Mouse (Mus musculus): ENCODE data around the gene Pias1.

The Pias1 gene

DNA sequence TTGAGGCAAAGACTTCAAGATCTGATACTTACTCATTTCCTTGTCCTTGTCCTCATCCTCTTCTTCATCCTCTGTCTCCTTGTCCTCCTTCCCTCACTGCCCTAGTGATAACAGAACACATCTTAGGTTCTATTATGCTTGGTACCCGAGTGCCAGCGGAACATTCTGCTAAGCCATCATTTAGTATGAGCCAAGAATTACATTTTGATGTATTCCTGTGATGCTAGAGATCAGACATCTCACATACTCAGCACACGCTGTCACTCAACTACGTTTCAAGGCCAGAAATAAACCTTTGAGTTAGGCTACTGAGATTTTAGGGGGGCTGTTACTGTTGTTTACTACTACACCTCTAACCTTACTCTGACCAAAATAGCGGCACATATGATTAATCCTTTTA lies at the start of gene Pias1:
Pias1 (minus strand) TSS at position 101 of the 400 bp plus-strand sequence.
- DNase-seq (ENCODE audit: low read depth) = no peak

DNA sequence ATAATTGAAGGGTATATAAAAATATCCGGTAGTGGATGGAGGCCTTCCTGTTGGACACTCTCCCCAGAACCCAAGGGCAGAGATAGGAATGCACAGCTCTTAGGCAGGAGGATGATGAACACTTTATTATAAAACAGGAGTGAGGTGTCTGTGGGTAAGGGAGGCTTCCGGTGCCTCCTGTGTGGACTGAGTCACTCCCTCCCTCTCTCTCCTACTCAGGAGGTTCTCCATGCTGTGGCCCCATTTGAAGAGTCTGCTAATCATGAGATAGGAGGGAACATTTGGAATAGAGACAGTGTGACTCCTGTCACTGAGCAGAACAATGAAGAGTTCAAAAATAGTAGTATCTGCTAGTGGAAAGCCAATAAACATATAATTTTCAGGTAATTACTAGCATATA lies 47.7 kb upstream of the Pias1 start:
- no peak for DNase-seq (ENCODE audit: low read depth)

DNA sequence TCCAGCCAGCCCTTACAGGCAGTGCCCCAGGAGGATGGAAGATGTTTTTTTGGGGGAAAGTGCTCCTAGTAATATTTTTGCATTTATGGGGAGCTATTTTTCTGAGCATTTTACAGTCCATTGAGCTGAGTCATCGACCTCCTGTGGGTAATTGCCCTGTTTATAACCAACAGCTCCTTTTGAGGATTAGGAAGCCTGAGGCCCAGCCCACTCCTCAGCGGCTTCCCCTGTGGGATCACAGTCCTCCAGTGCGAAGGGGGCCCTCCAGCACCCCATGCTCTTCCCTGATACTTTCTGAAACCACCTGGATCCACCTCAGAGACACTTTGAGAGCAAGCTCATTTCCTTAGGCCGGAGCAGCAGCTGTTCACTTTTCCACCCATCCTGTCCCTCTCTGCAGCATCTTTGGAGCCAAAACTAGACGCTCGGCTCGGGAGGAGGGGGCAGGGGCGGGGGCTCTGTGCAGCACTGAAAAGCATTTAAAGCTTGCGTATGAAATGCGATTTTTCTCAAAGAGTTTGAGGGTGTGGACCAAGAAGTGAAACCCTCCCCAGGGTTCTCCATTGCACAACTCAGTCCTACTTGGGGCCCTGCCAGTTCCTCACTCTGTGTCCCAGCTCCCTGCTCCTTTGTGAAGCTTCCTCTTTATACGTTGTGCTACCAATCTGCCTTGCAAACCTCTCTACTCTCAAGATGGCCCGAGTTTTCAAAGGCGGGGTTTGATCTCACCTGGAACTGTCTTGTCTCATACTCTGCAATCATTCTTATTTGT lies 43.5 kb upstream of the Pias1 start:
- no peak for DNase-seq (ENCODE audit: low read depth)

DNA sequence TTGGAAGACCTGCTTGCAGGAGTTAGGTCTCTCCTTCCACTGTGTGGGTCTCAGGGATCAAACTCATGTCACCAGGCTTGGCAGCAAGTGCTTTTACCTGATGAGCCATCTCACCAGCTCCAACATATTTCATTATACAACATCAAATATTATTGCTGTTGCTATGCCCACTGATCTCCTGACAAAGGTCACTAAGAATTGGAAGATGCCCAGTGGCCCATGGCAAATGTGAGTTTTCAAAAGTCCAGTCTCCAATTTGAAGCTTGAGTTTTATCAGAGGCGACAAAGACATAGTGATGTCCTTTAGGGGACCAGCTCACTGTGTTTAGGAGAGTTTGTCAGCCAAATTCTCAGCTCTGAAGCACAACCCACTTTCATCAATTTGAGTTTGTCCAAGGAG lies 34.8 kb upstream of the Pias1 start:
- DNase-seq (ENCODE audit: low read depth) = no peak

DNA sequence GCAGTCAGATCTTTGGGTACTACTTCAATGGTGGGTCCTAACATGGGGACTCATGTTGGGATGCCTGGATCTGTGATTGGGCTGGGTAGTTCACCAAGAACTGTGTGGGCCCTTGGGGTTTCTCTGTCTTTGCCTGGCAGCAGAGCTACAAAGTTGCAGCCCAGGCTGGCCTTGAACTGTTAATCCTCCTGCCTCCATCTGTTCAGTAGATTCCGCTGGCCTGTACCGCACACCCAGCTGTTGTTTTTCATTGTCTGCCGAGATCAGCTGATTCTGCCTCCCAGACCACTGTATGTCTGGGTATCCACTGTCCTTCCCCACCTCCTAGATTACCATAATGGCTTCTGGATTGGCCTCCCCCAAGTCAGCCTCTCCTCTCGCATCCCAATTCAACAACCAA lies 19.6 kb upstream of the Pias1 start:
- no peak for DNase-seq (ENCODE audit: low read depth)

DNA sequence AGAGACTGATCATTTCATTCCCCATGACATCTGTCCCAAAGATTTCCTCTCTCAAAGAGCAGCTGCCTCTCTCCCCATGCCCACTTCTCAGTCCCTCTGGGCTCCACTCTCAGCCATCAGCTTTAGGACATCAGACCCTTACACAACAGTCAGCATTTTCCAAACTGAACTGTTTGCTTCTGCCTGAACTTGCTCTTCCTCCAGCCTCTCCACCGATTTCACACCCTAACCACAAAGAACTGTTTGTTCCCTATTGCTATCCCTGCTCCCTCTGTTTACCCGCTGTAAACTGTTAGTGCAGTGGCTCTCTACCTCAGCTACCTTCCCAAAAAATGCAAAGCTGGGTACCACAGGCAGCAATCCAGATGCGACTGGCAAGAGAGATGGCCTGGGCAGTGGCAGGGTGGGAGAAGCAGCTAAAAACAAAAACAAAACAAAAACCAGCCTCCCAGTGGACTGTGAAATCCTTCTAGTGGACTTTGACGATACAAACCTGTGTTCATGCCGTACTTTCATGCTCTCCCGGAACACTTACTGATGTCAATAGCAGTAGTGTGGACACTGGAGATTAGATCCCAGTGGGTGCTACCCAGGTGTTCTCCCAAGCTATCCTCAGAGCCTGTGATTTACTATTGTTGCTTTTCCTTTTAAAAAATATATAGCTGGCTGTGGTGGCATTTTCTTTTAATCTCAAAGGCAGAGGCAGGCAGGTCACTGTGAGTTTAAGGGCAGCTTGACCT lies 18.5 kb upstream of the Pias1 start:
- DNase-seq (ENCODE audit: low read depth) = no peak

DNA sequence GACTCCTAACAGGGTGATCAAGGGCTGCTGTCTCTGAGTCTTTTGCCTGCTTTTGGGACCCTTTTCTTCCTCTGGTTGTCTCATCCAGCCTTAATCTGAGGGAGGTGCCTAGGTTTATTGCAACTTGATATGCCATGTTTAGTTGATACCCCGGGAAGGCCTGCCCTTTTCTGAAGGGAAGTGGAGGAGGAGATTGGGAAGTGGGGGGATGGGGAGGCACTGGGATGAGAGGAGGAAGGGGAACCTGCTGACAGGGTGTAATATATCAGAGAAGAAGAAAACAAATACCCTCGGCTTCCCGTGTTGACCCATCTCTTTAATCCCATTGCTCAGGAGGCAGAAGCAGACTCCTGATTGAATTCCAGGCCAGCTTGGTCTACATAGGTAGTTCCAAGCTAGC lies 10.8 kb upstream of the Pias1 start:
- no peak for DNase-seq (ENCODE audit: low read depth)

DNA sequence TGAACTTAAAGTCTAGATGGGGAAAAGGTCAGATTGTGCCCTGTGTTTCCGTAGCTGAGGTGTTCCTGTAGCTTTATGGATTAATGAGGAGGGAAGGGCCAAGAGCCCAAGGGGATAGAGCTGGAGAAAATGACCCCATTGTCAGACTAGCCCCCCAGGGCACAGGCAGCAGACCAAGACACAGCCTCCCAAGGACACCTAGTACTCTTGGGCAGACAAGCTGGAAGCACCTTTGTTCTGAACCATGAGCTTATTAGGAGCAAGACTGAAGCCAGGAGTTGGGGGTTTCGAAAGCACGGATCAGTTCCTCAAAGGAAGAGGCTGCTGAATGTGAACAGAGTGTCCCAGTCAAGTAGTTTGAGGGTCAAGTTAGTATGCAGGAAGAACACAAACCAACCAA lies 9.9 kb upstream of the Pias1 start:
- DNase-seq (ENCODE audit: low read depth) = no peak

DNA sequence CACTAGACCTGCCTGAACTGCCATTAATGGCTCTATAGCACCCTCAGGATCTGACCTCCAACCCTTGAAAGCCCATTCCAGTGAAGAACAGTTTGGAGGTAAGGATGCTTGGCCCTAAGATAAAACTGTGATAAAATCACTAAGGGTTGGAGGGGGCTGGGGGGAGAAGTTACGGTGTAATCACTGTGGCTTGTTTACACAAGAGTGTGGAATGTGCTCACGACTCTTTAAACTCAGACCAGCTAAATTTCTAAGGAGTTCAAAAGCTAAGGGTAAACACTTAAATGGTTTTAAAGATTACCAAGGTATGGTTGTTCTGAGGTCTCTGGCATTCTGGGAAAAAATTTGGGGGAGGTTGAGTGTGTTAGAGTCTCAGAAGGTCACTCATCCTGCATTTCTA lies 7.5 kb upstream of the Pias1 start:
- no peak for DNase-seq (ENCODE audit: low read depth)

DNA sequence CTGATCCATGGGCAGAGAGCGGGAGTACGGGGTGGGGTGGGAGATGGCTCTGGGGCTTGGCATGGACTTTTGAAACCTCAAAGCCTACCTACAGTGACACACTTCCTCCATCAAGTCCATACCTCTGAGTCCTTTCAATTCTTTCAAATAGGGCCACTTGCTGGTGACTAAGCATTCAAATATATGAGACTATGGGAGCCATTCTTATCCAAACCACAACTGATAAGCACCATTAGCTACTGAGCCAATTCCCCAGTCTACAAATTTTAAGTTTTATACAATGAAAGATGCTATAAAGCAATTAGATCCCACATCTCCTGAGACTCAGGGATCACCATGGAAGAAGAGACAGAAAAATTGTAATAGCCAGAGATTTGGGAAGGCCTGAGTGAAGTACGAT lies 2.4 kb upstream of the Pias1 start:
- DNase-seq (ENCODE audit: low read depth) = no peak

DNA sequence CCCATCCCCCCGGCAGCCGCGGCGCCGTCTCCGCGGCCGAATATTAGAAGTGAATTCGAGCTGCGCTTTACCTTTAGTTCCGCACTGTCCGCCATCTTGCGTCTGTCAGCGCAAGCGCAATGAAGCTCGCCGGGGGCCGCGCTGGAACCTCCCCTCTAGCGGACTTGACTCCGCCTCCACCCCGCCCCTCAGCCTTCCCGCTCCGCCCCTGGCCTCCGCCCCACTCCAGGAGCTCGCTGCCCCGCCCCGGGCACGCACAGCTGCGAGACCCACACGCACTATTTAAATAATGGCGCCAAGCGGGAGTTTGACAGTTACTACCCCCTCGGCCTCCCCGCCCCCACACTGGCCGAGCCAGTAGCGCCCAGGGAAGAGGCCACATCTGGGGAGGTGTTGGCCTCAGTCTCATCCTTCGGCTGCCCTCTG lies 6.9 kb downstream of the Pias1 start:
- DNase-seq (ENCODE audit: low read depth) = peak; percentile 98

DNA sequence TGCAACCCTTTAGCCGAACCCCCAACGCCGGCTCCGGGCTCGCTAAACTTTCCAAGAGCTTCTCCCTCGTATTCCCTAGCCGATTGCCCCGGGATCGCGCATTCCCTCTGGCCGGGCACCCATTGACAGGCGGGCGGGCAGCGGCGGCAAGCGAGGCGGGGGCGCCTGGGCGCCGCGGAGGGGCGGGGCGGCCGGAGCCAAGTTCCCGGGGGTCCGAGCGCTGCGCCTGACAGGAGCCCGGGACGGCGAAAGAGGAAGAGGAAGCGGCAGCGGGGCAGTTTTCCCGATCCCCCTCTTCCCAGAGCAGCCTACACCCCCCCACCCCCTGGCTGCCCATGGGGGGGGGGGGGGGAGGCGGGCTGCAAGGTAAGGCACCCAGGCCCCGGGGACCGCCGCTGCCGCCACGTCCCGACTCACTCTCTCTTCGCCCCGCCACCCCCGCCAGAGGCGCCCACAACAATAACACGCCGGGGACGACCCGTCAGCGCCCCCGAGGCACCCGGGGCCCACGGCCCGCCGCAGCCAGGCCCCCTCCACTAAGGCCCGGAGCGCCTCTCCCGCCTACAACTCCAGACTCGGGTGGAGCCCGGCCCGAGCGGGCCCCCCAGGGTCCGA lies 7.5 kb downstream of the Pias1 start:
- no peak for DNase-seq (ENCODE audit: low read depth)

DNA sequence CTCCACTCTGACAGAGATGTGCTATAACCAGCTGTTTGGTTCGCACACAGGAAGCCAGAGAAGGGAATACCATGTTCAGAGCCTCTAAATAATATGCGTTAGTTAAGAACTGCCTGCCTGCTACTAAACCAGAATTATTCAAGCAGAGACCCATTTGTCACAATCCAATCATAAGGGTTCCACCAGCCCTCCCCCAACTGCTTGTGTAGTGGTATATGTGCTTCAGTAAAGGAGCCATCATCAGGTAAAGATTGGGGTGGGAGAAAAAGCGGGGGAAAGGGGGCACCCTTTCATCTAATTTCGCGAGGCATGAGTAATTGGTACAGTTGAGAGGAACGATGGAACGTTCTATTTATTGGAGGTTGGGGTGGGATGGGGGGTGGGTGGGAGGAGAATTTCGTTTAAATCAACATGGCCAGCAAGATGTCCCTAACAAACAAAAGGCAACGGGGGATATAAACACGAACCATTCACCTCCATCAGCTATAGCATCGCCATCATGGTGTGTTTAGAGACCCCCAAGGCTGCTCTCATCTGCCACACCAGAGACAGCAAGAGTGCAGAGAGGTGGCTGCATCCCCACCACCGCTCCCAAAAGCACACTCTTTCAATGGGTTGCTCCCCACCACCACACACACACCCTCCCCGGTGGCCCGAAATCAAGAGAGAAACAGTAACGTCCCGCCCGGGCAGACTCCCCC lies 8.1 kb downstream of the Pias1 start:
- DNase-seq (ENCODE audit: low read depth) = peak; percentile 36

DNA sequence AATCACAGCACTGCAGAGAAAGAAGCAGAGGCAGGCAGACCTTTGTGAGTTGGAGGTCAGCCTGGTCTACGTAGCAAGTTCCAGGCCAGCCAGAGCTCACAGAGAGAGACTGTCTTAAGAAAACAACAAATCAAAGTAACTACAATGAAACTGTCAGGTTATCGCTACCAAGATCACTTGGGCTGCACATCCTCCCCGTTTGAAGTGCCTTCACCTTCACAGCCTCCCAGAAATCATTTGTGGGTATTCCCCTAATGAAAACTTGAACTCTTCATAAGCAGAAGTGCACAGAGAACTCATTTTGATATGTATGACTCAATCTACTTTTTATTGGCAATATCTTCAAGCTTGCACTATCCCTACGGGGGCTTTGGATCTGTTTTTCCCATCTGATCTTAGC lies 10.6 kb downstream of the Pias1 start:
- peak; percentile 73 for DNase-seq (ENCODE audit: low read depth)

DNA sequence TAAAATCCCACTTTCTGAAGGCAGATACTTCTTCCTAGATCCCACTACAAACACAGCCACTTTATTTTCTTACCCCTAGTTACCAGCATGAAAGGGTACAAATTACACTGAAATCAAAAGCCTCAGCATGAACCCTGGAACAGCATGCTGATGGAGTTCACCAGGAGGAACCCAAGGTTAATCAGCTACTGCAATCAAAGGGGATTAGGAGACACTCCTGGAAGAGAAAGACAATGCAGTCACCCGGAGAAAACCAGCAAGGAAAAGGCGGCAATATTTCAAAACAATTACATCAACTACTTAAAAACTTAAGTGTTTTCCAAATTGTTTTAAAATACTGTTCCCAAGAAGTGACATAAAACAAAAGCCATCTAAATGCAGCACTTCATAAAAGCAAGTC lies 11.9 kb downstream of the Pias1 start:
- DNase-seq (ENCODE audit: low read depth) = no peak

DNA sequence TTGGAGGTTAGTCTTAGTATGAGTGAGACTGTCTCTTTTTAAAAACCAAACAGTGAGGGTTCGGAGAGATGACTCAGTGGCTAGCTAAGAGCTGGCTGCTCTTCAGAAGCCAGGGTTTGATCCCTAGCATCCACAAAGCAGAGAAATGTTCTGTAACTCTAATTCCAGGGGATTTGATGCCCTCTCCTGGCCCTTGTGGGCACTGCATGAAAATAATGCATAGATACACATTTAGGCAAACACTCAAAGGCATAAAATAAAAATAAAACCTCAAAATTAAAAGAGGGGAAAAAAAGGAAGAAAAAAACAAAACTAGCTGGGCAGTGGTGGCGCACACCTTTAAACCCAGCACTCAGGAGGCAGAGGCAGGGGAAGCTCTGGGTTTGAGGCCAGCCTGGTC lies 13.3 kb downstream of the Pias1 start:
- peak; percentile 69 for DNase-seq (ENCODE audit: low read depth)

DNA sequence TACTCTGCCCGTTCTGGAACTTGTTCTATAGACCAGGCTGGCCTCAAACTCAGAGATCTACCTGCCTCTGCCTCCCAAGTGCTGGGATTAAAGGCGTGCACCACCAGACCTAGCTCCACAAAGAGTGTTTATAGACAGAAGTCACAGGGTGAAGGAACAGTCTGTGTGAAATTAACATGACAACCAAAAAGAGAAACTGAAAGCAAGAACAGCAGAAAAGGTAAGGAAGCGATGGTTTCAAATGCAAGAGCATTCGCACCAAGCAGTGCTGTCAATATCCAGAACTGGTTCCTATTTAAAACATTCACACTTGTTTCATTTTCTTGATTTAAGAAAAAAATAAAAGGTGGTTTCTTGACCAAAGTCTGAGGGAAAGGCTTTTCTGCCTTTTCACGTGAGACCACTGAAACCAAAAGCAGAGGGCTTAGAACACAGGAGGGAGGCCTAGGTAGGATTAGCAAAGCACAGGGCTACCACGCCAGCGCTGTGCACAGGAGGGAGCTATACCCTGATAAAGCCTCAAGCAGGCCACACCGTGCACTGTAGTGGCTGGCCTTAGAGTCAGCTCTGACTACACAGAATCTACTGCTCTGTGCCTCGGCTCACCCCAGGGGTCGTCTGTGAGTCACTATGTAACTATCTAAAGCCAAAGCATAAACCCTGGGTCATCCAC lies 15.5 kb downstream of the Pias1 start:
- DNase-seq (ENCODE audit: low read depth) = peak; percentile 80

DNA sequence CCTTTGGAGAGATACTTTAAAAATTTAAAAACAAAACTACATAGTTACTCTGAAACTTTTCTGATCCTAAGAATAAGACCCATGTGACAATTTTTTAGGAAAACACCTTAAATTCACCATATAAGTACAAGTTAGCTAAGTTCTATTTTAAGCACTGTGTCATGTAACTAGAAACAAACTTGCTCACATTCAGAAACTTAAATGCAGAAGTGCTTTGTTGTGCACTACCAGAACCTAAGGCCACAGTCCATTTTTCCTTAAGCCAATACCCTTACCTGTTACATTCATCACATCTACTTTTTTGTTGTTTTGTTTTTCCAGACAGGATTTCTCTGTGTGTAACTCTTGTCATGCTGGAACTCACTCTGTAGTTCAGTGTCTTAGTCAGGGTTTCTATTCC lies 17.4 kb downstream of the Pias1 start:
- DNase-seq (ENCODE audit: low read depth) = no peak

DNA sequence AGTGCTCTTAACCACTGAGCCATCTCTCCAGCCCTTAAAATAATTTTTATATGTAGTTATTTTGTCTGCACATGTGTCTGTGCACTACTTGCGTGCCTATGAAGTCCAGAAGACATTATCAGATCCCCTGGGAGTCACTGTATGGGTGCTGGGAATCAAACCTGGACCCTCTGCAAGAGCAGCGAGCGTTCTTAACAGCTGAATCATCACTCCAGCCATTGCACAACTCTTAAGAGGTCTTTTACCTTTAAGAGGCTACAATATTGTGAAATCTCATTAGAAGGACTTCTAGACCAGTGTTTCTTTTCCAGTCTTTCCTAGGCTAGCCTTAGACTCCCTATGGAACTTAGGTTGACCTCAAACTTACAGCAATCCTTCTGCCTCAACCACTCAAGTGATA lies 21.7 kb downstream of the Pias1 start:
- no peak for DNase-seq (ENCODE audit: low read depth)

DNA sequence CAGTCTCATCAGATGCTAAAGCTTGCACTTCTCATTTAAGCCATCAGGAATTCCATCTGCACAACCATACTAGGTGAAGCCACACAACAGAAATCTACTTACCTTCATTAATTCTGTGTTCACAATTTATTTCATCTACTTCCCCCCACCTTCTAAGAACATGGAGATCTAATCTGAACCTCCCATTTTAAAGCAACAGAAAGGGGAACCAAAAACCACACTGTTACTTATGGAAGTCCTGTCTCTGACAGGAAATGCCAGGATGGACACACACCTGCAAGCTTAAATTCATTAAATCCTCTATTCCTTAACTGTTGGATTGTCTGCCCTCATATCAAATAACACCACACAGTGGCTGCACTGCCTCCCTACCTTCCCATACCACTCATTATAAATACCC lies 35.0 kb downstream of the Pias1 start:
- DNase-seq (ENCODE audit: low read depth) = no peak

DNA sequence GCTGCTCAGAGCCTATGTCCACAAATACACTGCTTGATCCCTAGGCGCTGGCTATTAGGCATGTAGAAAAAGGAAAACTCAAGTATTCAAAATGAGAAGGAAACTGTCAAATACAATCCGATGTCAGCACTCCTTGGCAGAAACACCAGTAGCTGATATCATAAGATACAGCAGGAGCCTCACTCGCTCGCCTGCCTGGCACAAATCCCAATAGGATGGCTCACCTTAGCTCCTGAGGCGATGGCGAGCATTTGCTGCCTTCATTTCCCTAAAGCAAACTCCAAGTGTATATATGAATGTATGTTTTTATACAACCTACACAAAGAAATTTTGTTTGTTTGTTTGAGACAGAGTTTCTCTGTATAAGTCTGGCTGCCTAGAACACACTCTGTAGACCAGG lies 42.4 kb downstream of the Pias1 start:
- no peak for DNase-seq (ENCODE audit: low read depth)

DNA sequence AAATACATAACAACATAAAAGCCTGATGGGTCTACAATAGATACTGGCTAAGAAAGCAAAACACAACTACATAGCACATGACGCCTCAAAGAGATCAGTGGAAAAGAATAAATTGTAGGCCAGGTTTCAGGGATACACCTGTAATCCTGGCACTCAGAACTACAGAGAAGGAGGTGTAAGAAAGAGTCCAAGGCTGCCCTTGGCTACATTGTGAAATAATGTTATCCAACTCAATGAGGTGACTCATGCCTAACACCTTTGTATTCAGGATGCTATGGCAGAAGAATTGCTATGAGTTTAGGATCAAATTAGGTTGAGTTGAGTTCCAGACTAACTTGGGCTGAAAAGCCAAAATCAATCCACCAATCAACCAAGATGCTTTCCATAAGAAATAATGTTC lies 43.7 kb downstream of the Pias1 start:
- DNase-seq (ENCODE audit: low read depth) = no peak

Measured in naive thymus-derived CD4-positive, alpha-beta T cell, adult 2 months (primary cell).